Mouse (Mus musculus): ENCODE data around the gene Wipi1.

- TF ChIP-seq CTCF (IDR thresholded peaks at IDR 0.05; ENCODE audit: extremely low read depth, insufficient read depth, insufficient read length, insufficient replicate concordance) (no peak), POLR2A (IDR thresholded peaks at IDR 0.05; ENCODE audit: low read depth, low read length) (no peak)
These were observed 42.8 kb upstream of the Wipi1 start for GRCm38 (mm10) chr11:109654581-109654980.
